Mouse (Mus musculus) kidney, embryonic 15.5 days (tissue): Measurements from ENCODE around the gene Ptpn4. TPM values are rescaled to one million over a fixed set of nuclear protein-coding genes. Genes with fewer than 3 reads are reported as not detected.
A peak's percentile ranks its signal among the peaks of the same experiment; 100 is the strongest.

Experiments used
- ATAC-seq: fragments of 200-750 bp; cut with Nextera tagmentation; replicated peaks from 2 replicates; pipeline ENCODE4 v1.8.0; 2017; ENCODE audit warnings: moderate TSS enrichment; ENCODE audit not compliant: low FRiP score
- H3K27ac ChIP-seq: fragments of 300-500 bp; sonication (generic); 2 replicates; pipeline ENCODE4 v1.5.1; 2015; ENCODE audit warnings: mild to moderate bottlenecking, inconsistent platforms
- H3K27me3 ChIP-seq: fragments of 300-500 bp; sonication (generic); 2 replicates; pipeline ENCODE4 v1.6.1; 2015; ENCODE audit warnings: inconsistent platforms
- H3K36me3 ChIP-seq: fragments of 300-500 bp; sonication (generic); 2 replicates; pipeline ENCODE4 v1.6.1; 2015; ENCODE audit warnings: inconsistent platforms
- H3K4me1 ChIP-seq: fragments of 300-500 bp; sonication (generic); 2 replicates; pipeline ENCODE4 v1.6.1; 2015; ENCODE audit warnings: inconsistent platforms
- H3K4me2 ChIP-seq: fragments of 300-500 bp; sonication (generic); 2 replicates; pipeline ENCODE4 v1.6.1; 2015; ENCODE audit warnings: moderate library complexity, mild to moderate bottlenecking, inconsistent platforms
- H3K4me3 ChIP-seq: fragments of 300-500 bp; sonication (generic); replicated peaks from 2 replicates; pipeline ENCODE4 v1.5.1; 2015; ENCODE audit warnings: mild to moderate bottlenecking, inconsistent platforms
- H3K9ac ChIP-seq: fragments of 300-500 bp; sonication (generic); 2 replicates; pipeline ENCODE4 v1.6.1; 2015; ENCODE audit warnings: mild to moderate bottlenecking, inconsistent platforms
- H3K9me3 ChIP-seq: fragments of 300-500 bp; sonication (generic); replicated peaks from 2 replicates; pipeline ENCODE4 v1.6.1; 2016; ENCODE audit warnings: inconsistent platforms
- WGBS: fragments of 180-500 bp; shearing (Covaris S2); methylation state at CpG from one replicate; pipeline ENCODE4 v1.1.7; 2015; ENCODE audit warnings: mixed read lengths; 5-methylcytosine and 5-hydroxymethylcytosine counted together
- polyA plus RNA-seq: library from polyadenylated mRNA; unstranded; fragments of >200 nt; fragmentation: Nextera tagmentation; extraction: Ambion mirVana; gene quantifications from 2 replicates; pipeline ENCODE4 v1.2.1, GENCODE M21; 2015

The Ptpn4 gene
- polyA plus RNA-seq, 1 experiment from 2014 or later: 6.7 TPM

DNA sequence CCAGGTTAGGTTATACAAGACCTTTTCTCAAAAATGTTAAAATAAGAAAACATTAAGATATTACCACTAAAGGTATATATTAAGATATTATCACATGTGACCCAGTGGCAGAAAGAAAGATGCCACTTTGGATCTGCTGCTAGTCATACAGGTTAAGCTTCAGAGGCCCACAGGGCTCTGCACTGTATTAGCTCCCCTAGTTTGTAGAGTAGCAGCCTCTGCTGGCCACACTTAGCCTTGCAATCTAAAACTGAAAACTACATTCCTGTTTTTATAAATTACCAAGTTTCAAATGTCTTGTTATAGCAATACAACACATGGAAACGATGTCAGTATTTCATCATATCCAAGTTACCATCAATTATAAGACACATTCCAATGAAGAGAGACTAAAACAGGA, 162.4 kb downstream of the Ptpn4 start:
- no peak overlapping the region for H3K4me2 ChIP-seq
- ATAC-seq: no peak
- peaks cover 34% of the 10 kb centered on the region for H3K36me3 ChIP-seq
- H3K9me3 ChIP-seq: no peaks in the 10 kb centered on the region
- 65% methylated on average over 1 of the region's 1 CpGs for WGBS
- H3K27me3 ChIP-seq: no peaks in the 10 kb centered on the region
- no peak overlapping the region for H3K4me3 ChIP-seq
- H3K9ac ChIP-seq: no peak overlapping the region
- H3K4me1 ChIP-seq: no peaks in the 10 kb centered on the region
- H3K27ac ChIP-seq: no peak overlapping the region

DNA sequence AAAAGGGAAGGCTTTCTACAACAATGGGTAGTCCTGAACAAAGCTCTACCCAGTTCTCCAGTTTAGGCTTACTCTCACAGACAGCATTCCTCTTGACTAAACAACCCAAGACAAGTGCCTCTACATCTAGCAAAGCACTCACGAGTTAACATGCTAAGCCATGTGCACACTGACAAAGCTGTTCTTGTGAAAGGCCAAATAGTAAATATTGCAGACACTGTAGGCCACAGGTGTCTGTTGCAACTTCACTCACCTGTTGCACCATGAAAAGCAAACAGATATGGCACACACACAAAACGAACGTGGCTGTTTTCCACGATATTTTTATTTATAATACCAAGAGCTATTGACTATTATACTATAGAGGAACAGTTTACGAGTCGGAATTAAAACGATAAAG, 170.5 kb downstream of the Ptpn4 start:
- no peak overlapping the region for H3K9ac ChIP-seq
- H3K4me1 ChIP-seq: no peaks in the 10 kb centered on the region
- no peak for ATAC-seq
- no peak overlapping the region for H3K4me3 ChIP-seq
- no peaks in the 10 kb centered on the region for H3K9me3 ChIP-seq
- H3K27me3 ChIP-seq: no peaks in the 10 kb centered on the region
- H3K4me2 ChIP-seq: no peak overlapping the region
- H3K36me3 ChIP-seq: peaks cover 17% of the 10 kb centered on the region
- 93% methylated on average over 7 of the region's 7 CpGs for WGBS
- H3K27ac ChIP-seq: no peak overlapping the region

DNA sequence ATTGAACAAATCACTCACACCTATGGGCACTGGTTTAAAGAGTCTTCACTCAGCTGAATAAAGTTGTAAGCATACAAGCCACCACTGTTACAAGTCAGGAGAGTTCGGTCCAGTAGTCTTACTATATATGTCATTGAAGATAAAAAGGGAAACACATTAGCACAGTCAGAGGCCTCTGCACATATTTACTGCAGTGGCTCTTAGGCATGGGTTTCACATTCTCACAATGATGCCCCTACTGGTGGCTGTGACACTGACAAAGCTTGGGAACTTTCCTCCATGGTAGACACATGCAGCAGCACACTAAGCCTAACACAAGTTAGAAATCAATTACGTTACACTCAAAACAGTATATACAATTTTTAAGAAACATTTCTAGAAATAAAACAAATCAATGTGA, 183.1 kb downstream of the Ptpn4 start:
- Histone ChIP-seq H3K36me3 (peaks cover 3% of the 10 kb centered on the region; the same call in 1 of the 2 replicates), H3K4me3 (no peak overlapping the region), H3K27ac (no peak overlapping the region), H3K27me3 (no peaks in the 10 kb centered on the region), H3K4me2 (no peak overlapping the region), H3K9ac (no peak overlapping the region), H3K9me3 (no peaks in the 10 kb centered on the region), H3K4me1 (0 out of 2 replicates have a peak, but pooled peaks cover under 1% of the 10 kb centered on the region)
- 88% methylated on average over 2 of the region's 2 CpGs for WGBS
- no peak for ATAC-seq

DNA sequence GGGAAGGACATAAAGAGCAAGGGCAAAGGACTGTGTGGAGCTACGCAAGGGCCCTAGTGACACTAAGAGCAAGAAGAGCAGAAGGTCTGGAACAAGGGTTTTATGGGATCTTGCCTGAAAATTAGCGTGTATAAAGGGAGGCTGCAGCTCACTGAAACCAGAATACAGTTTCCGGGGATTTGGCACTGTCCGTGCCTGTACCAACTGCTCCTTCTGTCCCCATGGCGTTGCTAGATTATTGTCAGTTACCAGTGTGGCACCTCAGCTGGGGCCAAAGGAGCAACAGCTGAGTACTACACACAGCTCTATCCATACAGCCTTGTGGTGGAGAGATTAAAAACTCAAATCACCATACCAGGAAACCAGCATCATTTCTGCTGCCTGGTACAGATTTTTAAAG, 187.0 kb downstream of the Ptpn4 start:
- Histone ChIP-seq H3K4me1 (peaks cover 18% of the 10 kb centered on the region), H3K4me3 (no peak overlapping the region), H3K9me3 (no peaks in the 10 kb centered on the region), H3K9ac (no peak overlapping the region), H3K27ac (no peak overlapping the region; the same call in 1 of the 2 replicates), H3K27me3 (no peaks in the 10 kb centered on the region), H3K4me2 (no peak overlapping the region), H3K36me3 (no peaks in the 10 kb centered on the region)
- WGBS: 92% methylated on average over 5 of the region's 5 CpGs
- ATAC-seq: no peak

DNA sequence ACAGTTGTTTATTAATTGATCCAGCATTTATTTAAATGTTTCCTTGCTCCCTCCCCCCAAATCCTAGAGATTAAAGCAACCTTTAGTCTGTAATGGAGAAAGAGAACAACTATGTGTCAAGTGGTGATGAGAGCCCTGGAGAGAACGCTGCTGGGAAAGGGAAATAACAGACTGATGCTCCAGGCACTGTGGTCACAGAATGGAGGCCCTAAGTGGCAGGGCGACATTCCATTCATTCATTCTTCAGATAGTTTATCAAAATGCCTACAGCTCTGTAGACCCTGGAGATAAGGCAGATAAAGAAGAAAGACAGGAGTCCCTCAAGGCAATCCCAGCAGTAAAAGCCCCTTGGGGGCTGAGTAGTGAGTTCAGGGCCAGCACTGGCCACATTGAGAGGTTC, 187.8 kb downstream of the Ptpn4 start:
- no peak for ATAC-seq
- no peaks in the 10 kb centered on the region for H3K36me3 ChIP-seq
- no peak overlapping the region for H3K4me2 ChIP-seq
- H3K9ac ChIP-seq: no peak overlapping the region
- H3K4me3 ChIP-seq: no peak overlapping the region
- no peaks in the 10 kb centered on the region for H3K9me3 ChIP-seq
- no peaks in the 10 kb centered on the region for H3K27me3 ChIP-seq
- H3K27ac ChIP-seq: 0 out of 2 replicates have a peak overlapping the region, but pooled peaks have one; percentile 93
- 67% methylated on average over 2 of the region's 2 CpGs for WGBS
- H3K4me1 ChIP-seq: peaks cover 18% of the 10 kb centered on the region

DNA sequence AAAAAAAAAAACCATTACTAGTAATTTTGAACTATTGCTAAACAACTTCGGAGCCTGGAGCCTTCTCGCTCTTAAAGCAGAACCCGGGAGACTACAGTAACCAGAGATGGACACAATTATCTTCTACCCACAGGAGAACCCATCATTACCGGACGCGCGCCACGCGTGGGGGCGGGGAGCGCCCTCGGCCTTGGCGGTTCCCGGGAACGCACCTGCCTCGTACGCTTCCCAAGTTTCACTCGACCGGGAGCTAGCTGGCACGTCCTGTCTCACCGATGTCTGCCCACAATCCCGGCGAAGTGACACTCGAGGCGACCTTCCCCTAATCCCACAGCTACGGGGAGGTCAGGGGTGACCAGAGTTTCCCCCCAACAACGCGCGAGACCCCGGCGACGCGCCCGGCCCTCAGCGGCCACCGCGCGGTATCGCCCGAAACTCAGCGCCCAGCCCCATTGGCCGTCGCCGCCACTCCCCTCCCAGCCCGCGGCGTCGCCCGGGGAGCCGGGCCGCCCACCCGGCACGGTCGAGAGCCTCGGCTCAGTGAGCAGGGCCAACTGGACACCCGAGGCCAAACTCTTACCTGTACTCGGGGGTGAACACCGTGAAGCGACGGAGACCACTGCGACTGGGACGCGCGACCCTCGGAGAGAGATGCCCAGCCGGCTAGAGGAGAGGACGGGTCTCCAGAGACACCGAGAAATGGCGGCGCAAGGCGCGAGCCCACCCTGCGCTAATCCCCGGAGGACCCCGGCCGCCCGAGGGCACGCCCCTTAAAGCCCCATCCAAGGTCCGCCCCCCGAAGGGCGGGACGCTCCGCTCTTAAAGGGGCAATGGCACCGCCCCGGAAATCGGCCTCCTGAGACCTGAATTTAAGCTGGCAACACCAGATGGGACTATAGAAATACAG, 189.0 kb downstream of the Ptpn4 start, which contains the start of gene Epb41l5:
Gene Epb41l5, minus strand, starts transcription at position 796 of the 907 bp plus-strand sequence.
- Histone ChIP-seq H3K9me3 (no peaks in the 10 kb centered on the region), H3K4me3 (peak within 1 kb of the TSS; percentile 75), H3K36me3 (no peaks in the 10 kb centered on the region), H3K9ac (peak within 1 kb of the TSS; percentile 61), H3K4me2 (peak within 1 kb of the TSS; percentile 71), H3K27ac (peak within 1 kb of the TSS; percentile 93), H3K4me1 (peaks cover 18% of the 10 kb centered on the region), H3K27me3 (no peaks in the 10 kb centered on the region)
- ATAC-seq: peak; percentile 96
- WGBS: under 1% methylated on average over 86 of the region's 86 CpGs

DNA sequence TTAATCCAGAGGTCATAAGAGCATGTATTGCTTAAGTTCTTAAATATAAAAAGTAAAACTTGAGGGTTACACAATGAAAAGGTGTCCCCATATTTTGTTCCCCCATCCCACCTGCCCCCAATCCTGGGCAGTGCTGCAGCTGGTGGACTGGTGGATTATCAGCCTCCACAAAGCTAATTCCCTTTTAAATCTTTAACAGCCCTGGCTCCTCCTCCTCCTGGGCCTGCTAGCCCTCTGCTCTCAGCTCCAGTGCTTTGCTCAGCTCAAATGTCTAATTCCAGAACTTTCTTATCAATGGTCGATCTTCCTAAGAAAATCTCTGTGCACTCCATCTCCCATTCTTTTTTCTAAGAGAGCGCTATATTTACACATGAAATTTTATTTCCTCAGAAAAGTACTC, 191.1 kb downstream of the Ptpn4 start:
- Histone ChIP-seq H3K27me3 (no peaks in the 10 kb centered on the region), H3K27ac (no peak overlapping the region), H3K4me3 (0 out of 2 replicates have a peak overlapping the region, but pooled peaks have one; percentile 75), H3K4me1 (peaks cover 24% of the 10 kb centered on the region), H3K4me2 (peak overlapping the region; percentile 71), H3K9ac (no peak overlapping the region), H3K9me3 (no peaks in the 10 kb centered on the region), H3K36me3 (peaks cover 7% of the 10 kb centered on the region; the same call in 1 of the 2 replicates)
- no peak for ATAC-seq
- WGBS: 51% methylated on average over 2 of the region's 2 CpGs

DNA sequence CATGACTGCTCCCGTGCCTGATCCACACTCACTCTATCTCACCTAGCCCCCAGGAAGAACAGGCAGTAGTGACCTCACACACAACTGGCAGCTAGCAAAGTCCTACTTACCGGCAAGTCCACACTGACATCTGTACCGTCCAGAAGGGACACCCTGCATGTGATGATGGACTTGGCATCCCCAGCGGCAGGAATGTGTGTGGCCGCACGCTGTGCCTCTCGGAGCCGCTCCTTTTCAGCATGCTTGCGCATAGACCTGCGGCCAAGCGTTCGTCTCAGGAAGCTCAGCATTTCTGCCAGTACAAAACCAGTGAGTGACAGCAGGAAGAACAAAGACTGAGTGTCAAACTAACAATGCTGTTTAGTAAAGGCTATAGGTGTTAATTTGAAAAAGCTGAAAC, 195.0 kb downstream of the Ptpn4 start:
- H3K27ac ChIP-seq: no peak overlapping the region
- WGBS: 70% methylated on average over 12 of the region's 12 CpGs
- H3K4me2 ChIP-seq: no peak overlapping the region
- H3K9me3 ChIP-seq: no peaks in the 10 kb centered on the region
- no peak; the same call in 1 of the 2 replicates for ATAC-seq
- H3K9ac ChIP-seq: no peak overlapping the region
- H3K36me3 ChIP-seq: peaks cover 7% of the 10 kb centered on the region
- H3K4me1 ChIP-seq: peaks cover 29% of the 10 kb centered on the region
- H3K27me3 ChIP-seq: no peaks in the 10 kb centered on the region
- H3K4me3 ChIP-seq: no peak overlapping the region

DNA sequence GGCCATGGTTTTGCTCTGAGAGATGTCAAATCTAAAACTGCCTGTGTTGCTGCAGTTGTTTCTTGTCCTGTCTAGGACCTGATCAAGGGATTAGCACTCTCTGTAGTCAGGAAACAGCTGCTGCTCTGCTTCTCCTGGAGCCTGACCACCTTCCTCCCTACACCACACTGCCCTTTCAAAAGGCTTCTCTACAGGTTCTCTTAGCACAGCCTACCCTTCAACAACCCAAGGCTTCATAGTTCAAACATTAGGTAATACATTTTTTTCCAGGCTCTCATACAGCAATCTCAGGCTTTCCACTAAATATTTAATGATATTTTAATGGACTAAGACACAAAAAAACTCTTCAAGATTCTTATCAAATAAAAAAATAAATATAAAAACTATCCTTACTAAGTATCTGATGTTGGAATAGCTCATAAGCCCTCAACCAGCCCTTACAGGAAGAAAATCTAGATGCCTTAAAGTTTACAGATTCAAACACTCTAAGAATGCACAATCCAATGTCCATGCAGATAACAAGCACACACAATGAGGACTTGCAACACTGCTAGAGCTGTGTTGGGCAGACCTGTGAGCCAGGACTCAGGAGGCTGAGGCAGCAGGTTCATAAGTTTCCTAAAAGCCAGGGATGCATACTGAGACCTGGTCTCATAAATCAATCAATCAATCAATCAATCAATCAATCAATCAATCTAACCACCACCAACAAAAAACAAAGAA, 196.2 kb downstream of the Ptpn4 start:
- Histone ChIP-seq H3K4me3 (no peak overlapping the region), H3K27ac (peak overlapping the region; percentile 34; the same call in 1 of the 2 replicates), H3K9me3 (no peaks in the 10 kb centered on the region), H3K27me3 (no peaks in the 10 kb centered on the region), H3K36me3 (peaks cover 12% of the 10 kb centered on the region), H3K4me2 (no peak overlapping the region), H3K4me1 (peaks cover 26% of the 10 kb centered on the region), H3K9ac (no peak overlapping the region)
- no peak for ATAC-seq

DNA sequence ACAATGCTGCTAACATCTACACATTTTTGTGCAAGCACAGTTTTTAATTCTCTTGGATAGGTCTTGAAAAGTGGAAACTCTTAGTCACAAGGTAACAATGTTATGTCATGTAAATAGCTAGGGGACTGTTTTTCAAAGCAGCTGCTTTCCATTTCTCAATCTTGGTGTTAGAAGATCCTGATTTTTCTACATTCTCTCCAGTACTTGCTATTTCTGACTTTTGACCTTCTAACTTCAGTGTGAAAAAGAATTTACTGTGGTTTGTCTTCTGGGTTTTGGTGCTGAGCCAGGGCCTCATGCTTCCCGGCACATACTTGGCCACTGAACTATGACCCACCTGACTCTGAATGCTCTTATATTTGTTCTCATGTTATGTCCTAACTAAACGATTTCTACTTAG, 197.4 kb downstream of the Ptpn4 start:
- Histone ChIP-seq H3K9ac (no peak overlapping the region), H3K4me3 (no peak overlapping the region), H3K4me2 (no peak overlapping the region), H3K4me1 (peaks cover 26% of the 10 kb centered on the region), H3K9me3 (no peaks in the 10 kb centered on the region), H3K27ac (peak overlapping the region; percentile 49), H3K36me3 (peaks cover 15% of the 10 kb centered on the region), H3K27me3 (no peaks in the 10 kb centered on the region)
- no peak for ATAC-seq
- 31% methylated on average over 2 of the region's 2 CpGs for WGBS

DNA sequence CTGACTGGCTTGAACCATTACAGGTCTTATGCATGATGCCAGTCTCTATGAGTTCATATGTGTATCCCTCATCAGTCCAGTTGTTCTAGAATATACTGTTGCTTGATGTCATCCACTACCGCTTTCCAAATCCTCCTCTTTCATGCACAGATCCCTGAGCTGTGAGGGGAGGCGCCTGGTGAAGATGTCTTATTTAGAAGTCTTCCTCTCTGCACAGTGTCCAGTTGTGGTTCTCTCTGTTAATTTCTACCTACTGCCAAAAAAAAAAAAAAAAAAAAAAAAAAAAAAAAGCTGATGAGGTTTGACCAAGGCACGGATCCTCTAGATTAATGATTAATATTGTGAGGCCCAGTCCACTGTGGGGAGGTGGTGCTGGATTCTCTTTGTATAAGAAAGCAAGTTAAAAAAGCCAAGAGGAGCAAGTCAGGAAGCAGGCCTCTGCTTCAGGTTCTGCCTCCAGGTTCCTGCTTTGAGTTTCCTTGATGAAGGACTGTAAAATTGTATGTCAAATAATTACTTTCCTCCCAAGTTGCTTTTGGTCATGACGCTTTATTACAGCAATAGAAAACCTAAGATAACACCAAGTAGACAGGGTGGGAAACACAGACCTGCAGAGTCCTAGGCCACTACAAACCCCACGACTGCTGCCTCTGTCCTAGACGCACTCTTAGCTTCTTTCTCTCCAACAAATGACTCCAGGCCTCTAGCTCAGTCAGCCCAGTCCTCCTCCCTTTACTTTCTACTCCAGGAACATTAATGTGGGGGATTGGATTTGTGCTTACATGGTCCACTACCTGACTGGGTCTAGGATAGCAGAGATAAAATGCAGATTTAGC, 200.0 kb downstream of the Ptpn4 start:
- Histone ChIP-seq H3K36me3 (peaks cover 24% of the 10 kb centered on the region), H3K9me3 (no peaks in the 10 kb centered on the region), H3K4me2 (0 out of 2 replicates have a peak overlapping the region, but pooled peaks have one; percentile 2), H3K9ac (no peak overlapping the region), H3K27me3 (no peaks in the 10 kb centered on the region), H3K4me3 (no peak overlapping the region), H3K4me1 (peaks cover 23% of the 10 kb centered on the region), H3K27ac (peak overlapping the region; percentile 86)
- WGBS: 71% methylated on average over 6 of the region's 6 CpGs
- ATAC-seq: peak; percentile 68
